Mouse (Mus musculus) megakaryocyte, embryonic 14.5 days (primary cell): Measurements from ENCODE around the gene Fto. TPM values are rescaled to one million over a fixed set of nuclear protein-coding genes. Genes with fewer than 3 reads are reported as not detected.

Experiments used
- H3K27me3 ChIP-seq: replicated peaks from 2 replicates; pipeline ENCODE3; 2012; ENCODE audit warnings: inconsistent platforms
- H3K36me3 ChIP-seq: replicated peaks from 2 replicates; pipeline ENCODE3; 2012; ENCODE audit warnings: low read length, inconsistent platforms, mixed read lengths
- H3K4me1 ChIP-seq: 2 replicates; pipeline ENCODE4 v1.6.1; 2012; ENCODE audit warnings: inconsistent platforms
- H3K4me3 ChIP-seq: replicated peaks from 2 replicates; pipeline ENCODE3; 2012; ENCODE audit warnings: moderate library complexity, mild to moderate bottlenecking, inconsistent platforms
- H3K9me3 ChIP-seq: 2 replicates; pipeline ENCODE4 v1.6.1; 2012; ENCODE audit warnings: inconsistent platforms
- FLI1 ChIP-seq: IDR thresholded peaks from 2 replicates; pipeline ENCODE4 v1.6.1; 2012; ENCODE audit warnings: low read length, inconsistent platforms, mixed read lengths
- GATA1 ChIP-seq: IDR thresholded peaks from 3 replicates; pipeline ENCODE4 v1.6.1; 2012; ENCODE audit warnings: mixed read lengths, low read length, inconsistent platforms, borderline replicate concordance
- polyA plus RNA-seq: library from polyadenylated mRNA; stranded (reverse); fragments of >175 nt; gene quantifications from 2 replicates; pipeline ENCODE4 v1.2.3, GENCODE M21; 2012; ENCODE audit warnings: low replicate concordance; ENCODE audit not compliant: insufficient read depth

Gene Fto
- polyA plus RNA-seq, 1 experiment, result 9.5 TPM

DNA sequence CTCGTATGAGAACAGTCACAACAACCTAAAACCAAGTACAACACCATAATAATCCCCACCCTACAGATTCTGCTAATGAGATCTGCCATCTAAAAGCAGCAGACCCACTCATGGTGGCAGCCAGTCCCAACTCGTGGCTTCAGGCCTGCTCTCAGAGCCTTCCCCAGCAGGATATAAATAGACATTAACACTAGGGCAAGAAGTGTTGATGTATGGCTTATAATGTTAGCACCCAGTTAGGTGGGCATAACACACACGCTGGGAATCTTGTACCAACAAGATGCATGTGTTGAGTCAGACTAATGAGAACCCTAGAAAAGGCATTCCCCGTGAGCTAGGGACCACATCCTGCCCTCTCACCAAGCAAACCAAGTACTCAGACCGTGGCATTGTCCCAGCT lies 240.1 kb downstream of the Fto start:
- Histone ChIP-seq H3K4me3 (no peak overlapping the region), H3K27me3 (no peaks in the 10 kb centered on the region), H3K4me1 (peaks cover 54% of the 10 kb centered on the region), H3K36me3 (no peaks in the 10 kb centered on the region), H3K9me3 (no peaks in the 10 kb centered on the region)
- no peak for TF ChIP-seq FLI1
- TF ChIP-seq GATA1, result no peak

DNA sequence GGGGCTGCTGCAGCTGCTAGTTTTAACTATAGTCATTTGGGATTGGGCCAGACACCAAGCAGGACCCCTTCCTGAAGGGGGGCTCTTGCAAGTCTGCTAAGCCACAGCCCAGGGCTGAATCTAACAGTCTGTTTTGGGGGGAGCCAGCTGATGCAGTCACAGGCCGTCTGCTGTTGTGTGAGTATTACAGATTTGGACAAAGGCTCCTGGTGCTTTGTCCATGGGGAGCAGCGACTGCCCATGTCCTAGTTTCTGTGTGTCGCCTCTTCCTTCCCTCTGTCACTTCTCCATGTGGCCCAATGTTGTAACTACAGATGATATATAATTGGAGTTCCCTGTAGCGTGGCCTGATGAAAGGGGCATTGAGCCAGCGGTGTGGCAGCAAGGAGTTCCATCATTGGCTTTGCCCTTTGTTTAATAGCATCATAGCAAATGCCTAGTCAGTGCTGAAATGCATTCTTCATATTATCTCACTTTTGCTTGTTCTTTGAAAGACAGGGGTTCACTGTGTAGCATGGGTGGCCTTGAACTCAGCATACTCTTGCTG lies 243.8 kb downstream of the Fto start:
- H3K36me3 ChIP-seq, result peaks cover 15% of the 10 kb centered on the region
- H3K4me1 ChIP-seq, result peaks cover 39% of the 10 kb centered on the region
- H3K9me3 ChIP-seq, result no peaks in the 10 kb centered on the region
- H3K4me3 ChIP-seq, result no peak overlapping the region
- TF ChIP-seq GATA1 (no peak), FLI1 (no peak)
- H3K27me3 ChIP-seq, result no peaks in the 10 kb centered on the region

DNA sequence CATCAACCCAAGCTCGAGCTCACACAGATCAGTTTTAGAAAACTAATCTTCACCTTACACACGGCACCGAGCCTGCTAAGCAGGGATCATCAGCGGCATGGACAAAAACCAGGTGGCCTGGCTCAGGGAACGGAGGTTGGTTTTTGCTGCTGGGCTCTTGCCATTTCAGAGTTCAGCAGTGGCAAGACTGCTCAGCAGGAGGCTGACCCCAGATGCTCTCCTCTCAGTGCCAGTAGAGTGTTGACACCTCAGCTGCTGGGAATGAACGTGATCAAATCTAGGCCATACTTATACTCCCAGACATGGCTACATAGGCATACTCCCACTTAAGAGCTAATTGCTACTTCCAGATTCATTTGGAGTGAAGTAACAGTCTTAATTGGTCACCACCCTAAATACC lies 245.1 kb downstream of the Fto start:
- Histone ChIP-seq H3K4me1 (peaks cover 44% of the 10 kb centered on the region), H3K9me3 (no peaks in the 10 kb centered on the region), H3K27me3 (no peaks in the 10 kb centered on the region), H3K36me3 (peaks cover 20% of the 10 kb centered on the region), H3K4me3 (no peak overlapping the region)
- TF ChIP-seq GATA1, result no peak
- TF ChIP-seq FLI1, result no peak

DNA sequence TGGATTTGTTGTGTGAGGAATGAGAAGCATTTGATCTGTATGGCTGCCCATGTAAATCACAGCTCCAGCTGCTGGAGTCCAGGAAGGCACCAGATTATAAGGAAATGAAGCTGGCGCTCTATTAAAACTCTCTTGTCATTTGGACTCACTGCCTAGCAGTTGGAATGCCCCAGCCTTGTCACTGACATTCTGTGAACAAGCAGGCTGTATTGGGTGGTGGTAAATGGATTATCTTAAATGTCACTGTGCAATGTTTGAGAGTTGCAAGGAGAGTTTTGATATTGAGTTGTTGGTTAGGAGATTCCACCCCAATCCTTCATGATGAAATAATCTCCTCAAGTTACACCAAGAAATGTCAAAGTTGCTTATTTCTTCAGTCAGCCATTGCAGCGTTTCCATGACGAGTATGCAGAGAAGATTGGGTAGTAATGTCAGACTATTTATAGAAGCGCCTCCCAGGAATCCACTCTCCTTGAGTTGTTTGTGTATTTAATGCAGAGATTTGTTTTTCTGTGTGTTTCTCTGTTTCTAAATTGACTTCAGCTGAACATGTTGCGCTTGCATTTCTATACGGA lies 246.8 kb downstream of the Fto start:
- no peak for TF ChIP-seq GATA1
- TF ChIP-seq FLI1, result no peak
- H3K4me1 ChIP-seq, result peaks cover 53% of the 10 kb centered on the region

DNA sequence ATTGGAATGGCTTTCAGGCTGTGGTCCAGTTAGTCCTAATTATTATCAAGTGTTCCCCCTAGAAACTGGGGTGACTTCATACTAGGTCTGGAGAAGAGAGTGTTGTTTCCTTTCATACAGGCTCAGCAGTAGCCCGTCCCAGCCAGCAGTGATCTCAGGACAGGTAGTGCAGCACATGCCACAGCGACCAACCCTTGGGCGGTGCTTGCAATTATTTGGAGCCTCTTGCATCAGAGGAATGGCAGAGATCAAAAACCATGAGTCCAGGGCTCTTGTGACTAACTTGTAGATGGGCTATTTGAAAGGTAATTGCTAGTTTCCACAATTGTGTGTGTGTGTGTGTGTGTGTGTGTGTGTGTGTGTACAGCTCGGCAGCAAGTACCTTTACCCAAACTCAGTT lies 247.9 kb downstream of the Fto start:
- TF ChIP-seq GATA1 (no peak), FLI1 (no peak)
- H3K4me3 ChIP-seq, result no peak overlapping the region
- no peaks in the 10 kb centered on the region for H3K27me3 ChIP-seq
- peaks cover 3% of the 10 kb centered on the region; the same call in 1 of the 2 replicates for H3K9me3 ChIP-seq
- peaks cover 29% of the 10 kb centered on the region for H3K36me3 ChIP-seq
- peaks cover 54% of the 10 kb centered on the region for H3K4me1 ChIP-seq

More for the DNA sequence above, 246.8 kb downstream of the Fto start:
- Histone ChIP-seq H3K36me3 (peaks cover 26% of the 10 kb centered on the region), H3K4me3 (no peak overlapping the region), H3K9me3 (peaks cover 3% of the 10 kb centered on the region; the same call in 1 of the 2 replicates), H3K27me3 (no peaks in the 10 kb centered on the region)

DNA sequence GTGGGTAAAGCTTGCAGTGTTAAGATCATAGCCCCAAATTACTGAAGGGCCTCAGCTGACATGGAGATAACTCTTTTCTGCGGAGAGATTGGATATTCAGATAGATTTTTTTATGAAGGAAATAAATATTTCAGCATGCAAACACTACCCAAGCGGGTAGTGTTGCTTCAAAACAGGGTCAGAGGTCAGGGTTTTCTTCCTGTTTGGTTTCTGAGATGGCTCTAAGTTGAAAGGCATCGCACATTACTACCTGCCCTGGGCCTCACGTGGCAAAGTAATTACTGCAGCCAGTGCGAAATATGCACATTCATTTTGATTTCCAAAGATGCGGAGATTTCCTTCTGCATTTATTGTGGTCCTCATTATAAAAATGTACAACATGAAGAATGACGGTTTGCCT lies 249.3 kb downstream of the Fto start:
- H3K4me1 ChIP-seq, result peaks cover 59% of the 10 kb centered on the region
- TF ChIP-seq GATA1, result no peak
- no peak for TF ChIP-seq FLI1
- H3K27me3 ChIP-seq, result no peaks in the 10 kb centered on the region
- peaks cover 3% of the 10 kb centered on the region; the same call in 1 of the 2 replicates for H3K9me3 ChIP-seq
- H3K4me3 ChIP-seq, result no peak overlapping the region
- peaks cover 29% of the 10 kb centered on the region for H3K36me3 ChIP-seq

DNA sequence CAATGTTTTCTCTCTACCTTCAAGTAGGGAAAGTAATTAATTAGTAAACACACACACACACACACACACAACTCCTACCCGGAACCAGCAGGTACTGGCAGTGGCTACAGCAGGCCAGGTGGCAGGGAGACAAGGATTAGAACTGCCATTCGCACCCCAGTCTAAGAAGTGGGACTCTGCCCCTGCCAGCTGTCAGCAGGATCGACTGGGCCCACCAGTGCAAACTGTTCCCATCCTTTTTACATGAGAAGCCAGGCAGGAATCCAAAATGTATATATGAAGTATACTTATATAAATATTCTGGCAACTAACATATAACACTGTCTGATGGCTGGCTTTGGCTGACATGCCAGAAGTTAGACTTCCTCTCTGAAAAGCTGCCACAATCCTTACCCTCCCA lies 250.0 kb downstream of the Fto start:
- Histone ChIP-seq H3K4me3 (peak overlapping the region; percentile 72), H3K4me1 (peaks cover 62% of the 10 kb centered on the region), H3K27me3 (no peaks in the 10 kb centered on the region), H3K9me3 (peaks cover 3% of the 10 kb centered on the region; the same call in 1 of the 2 replicates), H3K36me3 (peaks cover 29% of the 10 kb centered on the region)
- no peak for TF ChIP-seq FLI1
- TF ChIP-seq GATA1, result no peak

DNA sequence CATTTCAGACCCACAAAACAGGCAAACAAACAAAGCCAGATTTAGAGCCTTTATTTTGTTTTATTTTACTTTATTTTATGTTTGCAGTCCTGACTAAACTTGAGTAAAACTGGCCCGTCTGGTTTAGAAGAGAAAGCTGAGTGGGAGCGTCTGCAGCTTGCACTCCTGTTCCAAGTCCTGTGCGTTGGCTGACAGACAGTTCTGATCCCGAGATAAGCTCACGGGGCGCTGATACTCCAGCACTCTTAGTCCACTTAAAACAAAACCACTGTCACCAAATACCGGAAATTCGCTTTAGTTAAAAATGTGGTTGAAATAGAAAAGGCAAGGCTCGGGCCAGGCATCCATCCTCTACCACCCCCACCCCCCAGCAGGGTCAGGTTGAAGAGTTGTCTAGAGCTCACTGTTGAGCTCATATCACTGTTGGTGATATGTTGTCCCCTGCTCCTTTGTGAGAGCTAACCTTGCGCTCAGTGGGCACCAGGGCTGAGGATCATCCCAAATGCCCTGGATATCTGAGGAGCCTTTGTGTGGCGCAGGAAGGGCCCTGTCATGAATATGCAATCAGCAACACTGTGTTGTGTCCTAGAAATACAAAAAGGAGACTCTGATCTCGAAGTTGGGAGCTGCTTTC lies 252.7 kb downstream of the Fto start:
- peaks cover 9% of the 10 kb centered on the region; the same call in 1 of the 2 replicates for H3K9me3 ChIP-seq
- peak overlapping the region; percentile 46 for H3K4me3 ChIP-seq
- no peaks in the 10 kb centered on the region for H3K27me3 ChIP-seq
- H3K4me1 ChIP-seq, result peaks cover 80% of the 10 kb centered on the region
- peaks cover 24% of the 10 kb centered on the region for H3K36me3 ChIP-seq
- TF ChIP-seq FLI1 (no peak), GATA1 (no peak)

DNA sequence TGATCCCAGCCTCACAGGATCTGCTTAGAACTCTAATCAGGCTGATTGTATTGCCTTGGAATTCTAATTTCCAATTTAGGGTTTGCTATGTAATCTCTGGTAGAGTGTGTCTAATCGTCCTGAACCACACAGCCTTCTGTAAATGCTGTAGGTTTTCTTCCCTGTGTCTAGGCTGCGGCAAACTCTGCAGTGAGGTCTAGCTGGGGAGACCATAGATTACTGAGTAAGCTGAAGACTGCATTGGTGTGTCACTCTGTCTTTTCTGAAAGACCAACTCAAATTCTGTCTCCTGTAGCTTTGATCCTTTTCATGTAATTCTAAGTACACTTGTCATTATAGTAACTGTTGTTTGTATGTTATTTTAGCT lies 253.2 kb downstream of the Fto start:
- Histone ChIP-seq H3K4me1 (peaks cover 80% of the 10 kb centered on the region), H3K4me3 (no peak overlapping the region), H3K27me3 (no peaks in the 10 kb centered on the region), H3K36me3 (peaks cover 24% of the 10 kb centered on the region), H3K9me3 (peaks cover 9% of the 10 kb centered on the region; the same call in 1 of the 2 replicates)
- TF ChIP-seq GATA1 (no peak), FLI1 (no peak)

DNA sequence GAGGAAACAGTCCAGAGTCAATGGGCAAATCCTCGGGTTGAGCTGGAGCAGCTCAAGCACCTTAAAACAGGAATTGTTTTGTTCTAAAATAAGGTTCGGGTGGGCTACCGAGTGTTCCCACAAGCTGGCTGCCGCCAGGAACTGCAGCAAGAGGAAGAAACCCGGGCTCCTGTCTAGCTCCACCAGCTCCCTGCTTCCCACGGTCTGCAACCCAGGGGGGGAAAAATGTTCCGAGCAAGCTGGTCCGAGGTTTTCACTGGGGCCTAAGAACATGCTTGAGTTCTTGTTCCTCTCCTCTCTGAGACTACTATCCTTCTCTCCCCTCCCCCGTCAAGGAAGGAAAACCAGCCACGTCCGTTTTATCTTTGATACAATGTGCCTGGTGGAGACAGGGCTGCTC lies 256.5 kb downstream of the Fto start:
- peaks cover 53% of the 10 kb centered on the region for H3K4me1 ChIP-seq
- H3K27me3 ChIP-seq, result no peaks in the 10 kb centered on the region
- TF ChIP-seq FLI1 (no peak), GATA1 (no peak)
- peak overlapping the region; percentile 85 for H3K4me3 ChIP-seq
- H3K9me3 ChIP-seq, result peaks cover 19% of the 10 kb centered on the region
- peaks cover 27% of the 10 kb centered on the region for H3K36me3 ChIP-seq

DNA sequence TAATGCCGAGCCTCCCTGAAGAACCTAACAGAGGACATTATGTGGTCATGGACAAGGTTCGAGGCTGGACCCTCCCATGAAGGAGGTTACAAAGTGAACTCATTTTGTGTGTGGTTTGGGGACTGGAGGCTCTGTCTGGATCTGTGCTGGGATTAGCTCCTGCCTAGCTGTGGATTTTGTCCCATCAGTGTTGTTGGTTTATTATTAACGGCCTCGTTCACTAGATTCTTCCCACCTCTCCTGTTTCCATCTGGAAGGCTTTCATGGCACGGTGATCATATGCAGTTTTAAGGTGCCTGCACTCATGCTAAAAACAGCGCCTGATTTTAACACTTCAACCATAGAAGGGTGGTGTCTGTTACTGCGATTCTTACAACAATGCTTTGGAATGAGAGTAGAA lies 257.5 kb downstream of the Fto start:
- Histone ChIP-seq H3K36me3 (peaks cover 22% of the 10 kb centered on the region), H3K9me3 (peaks cover 19% of the 10 kb centered on the region), H3K4me3 (no peak overlapping the region), H3K4me1 (peaks cover 44% of the 10 kb centered on the region), H3K27me3 (no peaks in the 10 kb centered on the region)
- TF ChIP-seq GATA1, result no peak
- no peak for TF ChIP-seq FLI1
